Mouse (Mus musculus): ENCODE results near the gene Cacna1i. TPM values are rescaled to one million over a fixed set of nuclear protein-coding genes. Genes with fewer than 3 reads are reported as not detected.

Cacna1i gene
- polyA plus RNA-seq, 1 experiment from 2014 or later = 0.06 TPM

DNA sequence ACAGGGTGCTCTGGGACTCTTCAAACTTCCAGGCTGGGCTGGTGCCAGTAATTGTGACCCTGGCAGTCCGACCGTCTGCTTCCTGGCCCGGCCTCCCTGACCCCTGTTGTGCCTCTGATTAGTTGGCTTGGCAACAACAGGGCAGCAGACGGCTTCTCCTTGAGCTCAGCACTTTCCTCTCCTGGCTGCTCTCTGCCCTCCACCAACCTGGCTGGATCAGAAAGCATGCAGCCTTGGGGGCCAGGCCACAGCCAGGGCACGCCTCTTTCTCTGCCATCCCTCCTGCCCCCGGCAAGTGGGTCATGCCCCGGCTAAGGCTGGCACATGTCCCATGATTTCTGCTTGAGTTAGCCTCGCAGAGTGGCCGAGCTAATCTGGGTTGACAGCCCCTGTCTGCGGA, 56.0 kb downstream of the Cacna1i start:
- Histone ChIP-seq H3K4me1 (no peaks in the 10 kb centered on the region), H3K9ac (no peak overlapping the region), H3K4me2 (no peak overlapping the region), H3K4me3 (no peak overlapping the region), H3K36me3 (no peaks in the 10 kb centered on the region), H3K27ac (no peak overlapping the region), H3K9me3 (no peaks in the 10 kb centered on the region), H3K27me3 (0 out of 2 replicates have a peak, but pooled peaks cover 5% of the 10 kb centered on the region)
- WGBS = 43% methylated on average over 10 of the region's 10 CpGs
- no peak for ATAC-seq (ENCODE audit: insufficient number of reproducible peaks, low FRiP score, low TSS enrichment, low read depth)

DNA sequence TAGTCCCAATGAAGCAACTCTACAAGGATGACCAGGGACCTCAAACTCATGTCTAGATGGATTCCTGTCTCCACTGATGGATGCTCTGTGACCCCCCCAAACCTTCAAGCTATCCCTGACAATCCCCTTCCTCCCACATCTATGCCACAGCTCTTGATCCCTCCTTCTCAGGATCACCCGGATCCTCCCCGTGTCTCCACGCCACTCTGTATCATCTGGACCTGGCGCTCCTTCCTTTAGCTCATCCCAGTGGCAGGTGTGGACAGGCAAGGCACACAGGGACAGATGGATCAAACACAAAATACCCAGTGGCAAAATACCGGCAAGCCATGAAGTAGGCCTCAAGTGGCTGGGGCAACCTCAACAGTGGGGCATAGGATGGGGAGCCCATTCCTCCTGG, 56.7 kb downstream of the Cacna1i start:
- H3K4me2 ChIP-seq = no peak overlapping the region
- H3K27me3 ChIP-seq = 0 out of 2 replicates have a peak, but pooled peaks cover 5% of the 10 kb centered on the region
- no peaks in the 10 kb centered on the region for H3K4me1 ChIP-seq
- H3K27ac ChIP-seq = no peak overlapping the region
- no peaks in the 10 kb centered on the region for H3K36me3 ChIP-seq
- WGBS = 94% methylated on average over 5 of the region's 5 CpGs
- H3K9ac ChIP-seq = no peak overlapping the region
- H3K4me3 ChIP-seq = no peak overlapping the region
- no peak for ATAC-seq (ENCODE audit: insufficient number of reproducible peaks, low FRiP score, low TSS enrichment, low read depth)
- H3K9me3 ChIP-seq = no peaks in the 10 kb centered on the region

DNA sequence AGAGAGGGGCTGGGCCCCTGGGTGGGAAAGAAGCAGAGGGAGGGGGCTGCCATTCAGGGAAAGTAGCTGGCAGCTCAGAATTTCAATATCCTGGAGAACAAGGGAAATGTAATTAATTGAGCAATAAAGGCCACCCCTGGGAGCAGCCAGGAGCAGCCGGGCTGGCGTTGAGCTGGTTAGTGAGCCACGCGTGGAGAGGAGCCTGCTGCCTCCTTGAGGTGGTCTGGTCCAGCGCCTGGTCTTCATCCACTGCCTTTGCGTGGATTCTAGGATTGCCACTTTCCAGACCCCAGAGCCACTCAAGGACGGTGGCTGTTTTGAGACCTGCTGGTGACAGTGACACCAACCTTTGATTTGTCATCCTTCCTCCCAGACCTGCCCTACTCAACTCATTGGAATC, 59.5 kb downstream of the Cacna1i start:
- WGBS = 65% methylated on average over 7 of the region's 7 CpGs
- Histone ChIP-seq H3K27me3 (no peaks in the 10 kb centered on the region), H3K36me3 (no peaks in the 10 kb centered on the region), H3K4me3 (no peak overlapping the region), H3K4me2 (no peak overlapping the region), H3K9me3 (no peaks in the 10 kb centered on the region), H3K27ac (no peak overlapping the region), H3K4me1 (no peaks in the 10 kb centered on the region), H3K9ac (no peak overlapping the region)
- no peak for ATAC-seq (ENCODE audit: insufficient number of reproducible peaks, low FRiP score, low TSS enrichment, low read depth)

DNA sequence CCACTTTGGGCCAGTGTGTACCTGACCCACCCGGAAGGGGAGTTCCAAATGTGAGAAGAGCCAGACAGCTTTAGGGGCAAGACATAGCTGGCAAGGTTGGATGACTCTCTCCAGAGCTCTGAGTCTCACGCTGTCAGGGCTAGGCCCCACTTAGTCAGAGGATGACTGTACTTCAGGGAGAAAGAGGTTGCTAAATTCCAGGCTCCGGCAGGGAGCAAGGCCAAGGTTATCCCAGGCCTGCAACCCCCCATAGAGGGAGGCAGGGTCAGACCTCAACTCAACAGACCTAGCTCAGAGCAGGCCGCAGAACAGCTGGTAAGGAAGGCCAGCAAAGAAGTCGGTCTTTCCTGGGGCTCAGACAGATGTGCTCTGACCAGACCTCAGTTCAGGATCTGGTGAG, 63.4 kb downstream of the Cacna1i start:
- Histone ChIP-seq H3K9me3 (no peaks in the 10 kb centered on the region), H3K27me3 (no peaks in the 10 kb centered on the region), H3K27ac (no peak overlapping the region), H3K4me2 (no peak overlapping the region), H3K4me3 (no peak overlapping the region), H3K36me3 (no peaks in the 10 kb centered on the region), H3K4me1 (no peaks in the 10 kb centered on the region), H3K9ac (no peak overlapping the region)
- 69% methylated on average over 5 of the region's 5 CpGs for WGBS
- ATAC-seq (ENCODE audit: insufficient number of reproducible peaks, low FRiP score, low TSS enrichment, low read depth) = no peak

DNA sequence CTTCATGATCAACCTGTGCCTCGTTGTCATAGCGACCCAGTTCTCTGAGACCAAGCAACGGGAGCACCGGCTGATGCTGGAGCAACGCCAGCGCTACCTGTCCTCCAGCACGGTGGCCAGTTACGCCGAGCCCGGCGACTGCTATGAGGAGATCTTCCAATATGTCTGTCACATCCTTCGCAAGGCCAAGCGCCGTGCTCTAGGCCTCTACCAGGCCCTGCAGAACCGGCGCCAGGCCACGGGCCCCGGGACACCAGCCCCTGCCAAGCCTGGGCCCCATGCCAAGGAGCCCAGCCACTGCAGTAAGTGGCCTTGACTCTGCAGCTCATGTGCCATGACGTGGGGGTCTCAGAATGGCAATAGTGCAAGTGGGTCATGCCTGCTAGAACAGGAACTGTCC, 71.8 kb downstream of the Cacna1i start:
- H3K36me3 ChIP-seq = no peaks in the 10 kb centered on the region
- no peak for ATAC-seq (ENCODE audit: insufficient number of reproducible peaks, low FRiP score, low TSS enrichment, low read depth)
- no peak overlapping the region for H3K4me2 ChIP-seq
- H3K27me3 ChIP-seq = no peaks in the 10 kb centered on the region
- no peak overlapping the region for H3K9ac ChIP-seq
- H3K27ac ChIP-seq = no peak overlapping the region
- H3K4me3 ChIP-seq = no peak overlapping the region
- no peaks in the 10 kb centered on the region for H3K9me3 ChIP-seq
- 0 out of 2 replicates have a peak, but pooled peaks cover 5% of the 10 kb centered on the region for H3K4me1 ChIP-seq
- 83% methylated on average over 19 of the region's 19 CpGs for WGBS

DNA sequence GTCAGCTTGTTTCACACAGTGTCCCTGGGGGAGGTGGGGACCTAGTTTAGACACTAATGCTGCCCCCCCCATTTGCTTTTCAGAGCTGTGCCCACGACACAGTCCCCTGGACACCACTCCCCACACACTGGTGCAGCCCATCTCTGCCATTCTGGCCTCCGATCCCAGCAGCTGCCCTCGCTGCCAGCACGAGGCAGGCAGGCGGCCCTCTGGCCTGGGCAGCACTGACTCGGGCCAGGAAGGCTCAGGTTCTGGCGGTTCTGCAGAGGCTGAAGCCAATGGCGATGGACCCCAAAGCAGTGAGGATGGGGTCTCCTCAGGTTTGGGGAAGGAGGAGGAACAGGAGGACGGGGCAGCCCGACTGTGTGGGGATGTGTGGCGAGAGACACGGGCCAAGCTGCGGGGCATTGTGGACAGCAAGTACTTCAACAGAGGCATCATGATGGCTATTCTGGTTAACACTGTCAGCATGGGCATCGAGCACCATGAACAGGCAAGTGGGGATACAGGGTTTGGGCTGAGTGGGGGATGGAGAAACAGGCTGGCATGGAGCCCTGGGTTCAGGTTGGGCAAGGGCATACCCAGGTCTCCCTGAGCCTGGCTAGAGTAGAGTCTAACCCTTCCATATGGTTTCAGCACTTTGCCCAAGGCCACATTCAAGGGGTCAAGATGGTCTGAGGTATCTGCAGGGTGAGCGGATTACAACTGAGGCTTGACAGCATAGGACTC, 74.9 kb downstream of the Cacna1i start:
- no peak overlapping the region for H3K27ac ChIP-seq
- H3K27me3 ChIP-seq = no peaks in the 10 kb centered on the region
- no peaks in the 10 kb centered on the region; the same call in 1 of the 2 replicates for H3K9me3 ChIP-seq
- no peaks in the 10 kb centered on the region for H3K36me3 ChIP-seq
- H3K4me3 ChIP-seq = no peak overlapping the region
- no peak overlapping the region for H3K4me2 ChIP-seq
- no peak overlapping the region for H3K9ac ChIP-seq
- peaks cover 7% of the 10 kb centered on the region; the same call in 1 of the 2 replicates for H3K4me1 ChIP-seq
- ATAC-seq (ENCODE audit: insufficient number of reproducible peaks, low FRiP score, low TSS enrichment, low read depth) = no peak
- WGBS = 94% methylated on average over 15 of the region's 15 CpGs

DNA sequence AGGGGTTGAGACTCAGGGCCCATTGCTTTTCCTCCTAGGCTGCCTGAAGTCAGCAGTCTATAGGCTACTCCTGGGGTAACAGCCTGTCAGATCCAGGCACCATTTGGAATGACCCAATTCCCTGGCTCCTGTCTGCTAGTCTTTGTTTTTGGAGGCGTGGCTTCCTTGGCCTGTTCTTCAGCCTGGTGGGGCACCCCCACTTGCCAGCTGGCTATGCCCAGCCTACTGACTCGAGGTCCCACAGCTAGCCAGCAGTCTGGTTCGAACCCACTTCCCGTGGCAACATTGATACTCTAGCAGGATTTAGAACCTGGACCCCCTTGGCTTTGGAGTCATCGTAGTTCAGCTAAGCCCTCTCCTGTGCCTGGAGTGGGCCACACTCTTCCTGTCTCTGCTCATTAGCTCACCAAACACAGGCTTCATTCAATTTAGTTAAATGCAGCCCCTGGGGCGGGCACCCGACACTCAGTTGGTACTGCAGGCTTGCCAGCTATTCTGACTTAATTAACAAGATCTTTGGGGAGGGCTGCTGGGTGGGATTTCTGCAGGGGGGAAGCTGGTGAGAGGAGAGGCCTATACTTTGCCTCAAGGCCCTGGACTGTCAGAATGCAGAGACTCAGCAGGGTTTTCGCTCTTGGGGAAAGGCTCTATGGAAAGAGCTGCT, 75.6 kb downstream of the Cacna1i start:
- H3K4me3 ChIP-seq = no peak overlapping the region
- no peaks in the 10 kb centered on the region; the same call in 1 of the 2 replicates for H3K9me3 ChIP-seq
- no peaks in the 10 kb centered on the region for H3K36me3 ChIP-seq
- no peak overlapping the region for H3K9ac ChIP-seq
- 53% methylated on average over 8 of the region's 8 CpGs for WGBS
- peaks cover 9% of the 10 kb centered on the region; the same call in 1 of the 2 replicates for H3K4me1 ChIP-seq
- no peaks in the 10 kb centered on the region for H3K27me3 ChIP-seq
- no peak for ATAC-seq (ENCODE audit: insufficient number of reproducible peaks, low FRiP score, low TSS enrichment, low read depth)
- H3K4me2 ChIP-seq = no peak overlapping the region
- no peak overlapping the region for H3K27ac ChIP-seq

DNA sequence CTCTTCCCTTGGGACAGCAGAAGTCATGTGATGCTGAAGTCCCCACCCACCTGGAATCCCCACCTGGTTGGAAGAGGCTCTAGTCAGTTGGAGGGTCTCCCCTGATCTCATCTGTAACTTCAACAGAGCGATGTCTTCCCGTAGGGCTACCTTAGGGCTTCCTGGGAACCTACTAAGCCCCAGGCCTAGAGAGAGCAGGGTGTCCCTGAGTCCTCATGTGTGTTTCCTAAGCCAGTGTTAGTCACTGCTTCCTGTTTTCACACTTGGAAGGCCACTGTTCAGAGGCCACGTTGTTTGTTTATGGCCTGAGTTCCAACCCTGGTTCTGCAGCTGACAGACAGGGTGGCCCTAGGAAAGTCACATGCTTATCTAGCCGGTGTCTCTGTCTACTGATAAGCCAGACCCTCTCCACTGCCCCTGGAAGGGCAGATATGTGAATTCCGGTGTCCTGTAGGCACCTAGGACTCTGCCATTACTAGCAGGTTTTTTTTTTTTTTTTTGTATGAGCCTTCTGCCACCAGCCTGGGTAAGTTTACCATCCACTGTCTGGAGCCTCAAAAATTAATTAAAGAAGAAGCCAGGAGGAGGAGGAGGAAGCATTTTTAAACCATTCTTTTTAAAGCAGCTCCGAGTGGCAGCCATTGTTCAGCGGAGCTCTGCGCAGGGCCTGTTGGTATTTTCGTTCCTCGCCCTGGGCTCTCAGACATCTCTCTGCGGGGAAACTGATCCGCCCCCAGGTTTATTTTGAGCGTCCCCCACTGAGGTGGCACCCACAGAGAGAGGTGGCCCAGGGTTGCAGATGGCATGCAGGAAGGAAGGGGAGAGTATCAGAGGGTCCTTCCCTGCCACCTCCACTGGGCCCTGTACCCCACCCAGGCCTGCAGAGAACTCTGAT, 77.0 kb downstream of the Cacna1i start:
- Histone ChIP-seq H3K9me3 (no peaks in the 10 kb centered on the region; the same call in 1 of the 2 replicates), H3K4me2 (no peak overlapping the region), H3K4me1 (peaks cover 9% of the 10 kb centered on the region; the same call in 1 of the 2 replicates), H3K36me3 (no peaks in the 10 kb centered on the region), H3K4me3 (no peak overlapping the region), H3K27ac (no peak overlapping the region), H3K9ac (no peak overlapping the region), H3K27me3 (no peaks in the 10 kb centered on the region)
- WGBS = 61% methylated on average over 13 of the region's 13 CpGs
- ATAC-seq (ENCODE audit: insufficient number of reproducible peaks, low FRiP score, low TSS enrichment, low read depth) = no peak

DNA sequence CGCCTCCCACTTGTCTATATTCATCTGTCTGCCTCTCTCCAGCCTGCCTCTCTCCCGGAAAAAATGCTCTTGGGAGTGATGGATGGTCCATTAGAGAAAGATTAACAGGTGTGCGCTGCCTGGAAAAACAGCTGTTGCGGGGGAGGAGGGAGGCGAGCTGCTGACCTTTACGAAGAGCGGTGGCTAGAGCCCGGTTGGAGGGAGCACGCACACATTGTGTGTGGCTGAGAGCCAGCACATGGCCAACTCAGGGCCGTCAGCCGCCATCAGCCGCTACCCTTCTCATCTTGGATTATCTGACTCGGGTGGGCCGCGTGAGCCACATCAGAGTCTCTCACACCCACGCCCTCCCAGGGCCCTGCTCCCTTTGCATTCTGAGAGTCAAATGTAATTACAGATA, 79.9 kb downstream of the Cacna1i start:
- ATAC-seq (ENCODE audit: insufficient number of reproducible peaks, low FRiP score, low TSS enrichment, low read depth) = no peak
- H3K9me3 ChIP-seq = no peaks in the 10 kb centered on the region; the same call in 1 of the 2 replicates
- H3K4me1 ChIP-seq = peaks cover 9% of the 10 kb centered on the region; the same call in 1 of the 2 replicates
- 11% methylated on average over 16 of the region's 16 CpGs for WGBS
- H3K4me2 ChIP-seq = no peak overlapping the region
- no peak overlapping the region for H3K4me3 ChIP-seq
- H3K9ac ChIP-seq = no peak overlapping the region
- H3K27ac ChIP-seq = no peak overlapping the region
- H3K36me3 ChIP-seq = no peaks in the 10 kb centered on the region
- no peaks in the 10 kb centered on the region for H3K27me3 ChIP-seq

DNA sequence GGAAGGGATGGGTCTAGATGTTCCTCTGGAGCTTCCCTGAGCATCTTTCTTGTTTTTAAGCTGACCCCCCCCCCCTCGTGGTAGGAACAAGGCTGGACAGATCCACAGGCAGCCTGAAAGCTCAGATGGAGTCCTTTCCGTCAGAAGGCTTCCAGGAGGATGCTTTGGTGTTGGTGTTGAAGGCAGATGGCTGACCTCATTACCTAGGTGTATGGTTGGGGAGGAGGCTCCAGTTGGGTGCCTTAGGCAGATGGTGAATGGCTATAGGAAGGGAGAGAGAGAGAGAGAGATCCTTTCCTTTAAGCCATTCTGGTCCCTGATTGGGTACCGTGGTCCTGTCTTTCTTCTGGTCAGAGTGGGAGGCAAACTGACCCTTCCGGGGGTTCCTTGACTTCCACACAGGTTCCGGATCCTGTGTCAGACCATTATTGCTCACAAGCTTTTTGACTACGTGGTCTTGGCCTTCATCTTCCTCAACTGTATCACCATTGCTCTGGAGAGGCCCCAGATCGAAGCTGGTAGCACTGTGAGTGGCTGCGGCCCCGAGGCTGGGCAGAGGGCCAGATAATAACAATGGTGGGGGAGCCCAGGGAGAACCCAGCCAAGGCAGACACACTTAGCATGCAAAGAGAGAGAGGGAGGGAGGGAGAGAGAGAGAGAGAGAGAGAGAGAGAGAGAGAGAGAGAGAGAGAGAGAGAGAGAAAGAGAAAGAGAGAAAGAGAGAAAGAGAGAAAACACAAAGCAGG, 86.4 kb downstream of the Cacna1i start:
- no peaks in the 10 kb centered on the region for H3K27me3 ChIP-seq
- WGBS = 69% methylated on average over 9 of the region's 9 CpGs
- no peak overlapping the region for H3K9ac ChIP-seq
- no peaks in the 10 kb centered on the region for H3K9me3 ChIP-seq
- no peak for ATAC-seq (ENCODE audit: insufficient number of reproducible peaks, low FRiP score, low TSS enrichment, low read depth)
- no peaks in the 10 kb centered on the region for H3K36me3 ChIP-seq
- H3K27ac ChIP-seq = no peak overlapping the region
- no peak overlapping the region for H3K4me3 ChIP-seq
- no peak overlapping the region for H3K4me2 ChIP-seq
- no peaks in the 10 kb centered on the region for H3K4me1 ChIP-seq

DNA sequence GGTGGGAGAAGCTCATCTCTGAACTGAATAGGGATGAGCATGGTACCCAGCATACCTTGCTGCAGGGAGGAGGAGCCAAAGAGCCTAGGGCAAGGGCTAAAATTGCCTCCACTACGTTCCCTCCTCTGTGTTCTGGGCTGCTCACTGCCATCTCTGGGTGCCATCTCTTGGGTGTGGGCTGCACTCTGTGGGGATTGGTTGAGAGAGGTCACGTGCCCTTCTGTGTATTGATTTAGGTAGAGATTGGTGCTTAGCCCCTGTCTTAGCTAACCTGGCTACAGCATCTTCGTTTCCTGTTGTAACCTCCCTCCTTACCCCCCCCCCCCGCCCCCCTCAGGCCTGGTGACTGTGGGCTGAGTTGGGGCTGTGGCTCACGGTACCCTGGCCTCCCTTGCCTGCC, 87.8 kb downstream of the Cacna1i start:
- Histone ChIP-seq H3K36me3 (no peaks in the 10 kb centered on the region), H3K9ac (no peak overlapping the region), H3K27ac (no peak overlapping the region), H3K4me2 (no peak overlapping the region), H3K9me3 (no peaks in the 10 kb centered on the region), H3K27me3 (no peaks in the 10 kb centered on the region), H3K4me3 (no peak overlapping the region), H3K4me1 (no peaks in the 10 kb centered on the region)
- 64% methylated on average over 4 of the region's 5 CpGs for WGBS
- no peak for ATAC-seq (ENCODE audit: insufficient number of reproducible peaks, low FRiP score, low TSS enrichment, low read depth)
